Mouse (Mus musculus) MN1 (cell line): ENCODE measurements around the gene Traf5.
A peak's percentile ranks its signal among the peaks of the same experiment; 100 is the strongest.

Experiments used
- DNase-seq: peaks from one replicate; pipeline ENCODE4 v3.0.0-alpha.2; 2016; ENCODE audit warnings: low spot score

Traf5 gene

DNA sequence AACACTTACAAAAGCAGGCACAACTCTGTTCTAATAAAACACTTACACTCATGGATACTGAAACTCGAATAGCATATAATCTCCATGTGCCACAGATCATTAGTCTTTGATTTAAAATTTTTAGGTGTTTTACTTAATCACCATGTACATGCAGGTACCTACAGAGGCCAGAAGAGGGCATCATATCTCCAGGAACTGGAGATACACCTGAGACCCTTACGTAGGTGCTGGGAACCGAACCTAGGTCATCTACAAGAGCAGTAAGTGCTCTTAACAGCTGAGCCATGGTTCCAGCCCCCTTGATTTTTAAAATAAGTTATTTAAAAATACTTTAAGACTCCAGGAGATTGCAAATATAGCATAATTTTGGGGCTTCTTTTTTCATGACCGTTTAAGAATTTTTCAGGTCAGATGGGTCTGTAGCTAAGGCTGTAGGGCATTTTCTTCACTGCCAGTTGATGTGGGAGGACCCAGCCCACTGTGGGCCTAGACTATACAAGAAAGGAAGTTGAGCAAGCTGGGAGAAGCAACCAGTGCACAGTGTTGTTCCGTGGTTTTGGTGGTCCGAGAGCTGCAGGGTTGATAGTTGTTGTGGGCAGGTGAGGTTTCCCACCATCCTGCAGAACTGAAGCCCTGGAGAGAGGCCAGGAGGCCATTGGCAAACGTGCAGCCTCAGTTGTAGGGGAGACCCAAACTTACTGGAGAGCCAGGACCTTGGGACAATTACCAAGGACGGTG lies 29.0 kb downstream of the Traf5 start:
- no peak for DNase-seq

DNA sequence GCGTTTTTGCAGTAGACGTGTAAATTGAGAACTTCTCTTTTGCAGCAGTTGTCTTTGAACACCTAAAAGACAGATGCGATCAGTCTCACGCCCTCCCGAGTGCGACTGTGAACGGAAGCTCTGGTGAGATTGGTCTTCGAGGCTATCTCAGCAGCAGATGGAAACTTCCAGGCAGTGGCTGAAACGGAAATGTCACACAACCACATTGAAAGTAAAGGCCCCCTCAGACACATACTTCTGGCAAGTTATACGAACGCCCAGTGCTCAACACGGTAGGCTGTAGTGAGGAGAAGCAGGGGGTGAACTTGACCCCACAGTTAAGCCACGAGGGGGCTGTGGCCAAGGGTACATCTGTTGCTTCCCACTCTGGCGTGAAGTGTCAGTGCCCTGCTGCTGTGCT lies 29.7 kb downstream of the Traf5 start:
- DNase-seq, result no peak

DNA sequence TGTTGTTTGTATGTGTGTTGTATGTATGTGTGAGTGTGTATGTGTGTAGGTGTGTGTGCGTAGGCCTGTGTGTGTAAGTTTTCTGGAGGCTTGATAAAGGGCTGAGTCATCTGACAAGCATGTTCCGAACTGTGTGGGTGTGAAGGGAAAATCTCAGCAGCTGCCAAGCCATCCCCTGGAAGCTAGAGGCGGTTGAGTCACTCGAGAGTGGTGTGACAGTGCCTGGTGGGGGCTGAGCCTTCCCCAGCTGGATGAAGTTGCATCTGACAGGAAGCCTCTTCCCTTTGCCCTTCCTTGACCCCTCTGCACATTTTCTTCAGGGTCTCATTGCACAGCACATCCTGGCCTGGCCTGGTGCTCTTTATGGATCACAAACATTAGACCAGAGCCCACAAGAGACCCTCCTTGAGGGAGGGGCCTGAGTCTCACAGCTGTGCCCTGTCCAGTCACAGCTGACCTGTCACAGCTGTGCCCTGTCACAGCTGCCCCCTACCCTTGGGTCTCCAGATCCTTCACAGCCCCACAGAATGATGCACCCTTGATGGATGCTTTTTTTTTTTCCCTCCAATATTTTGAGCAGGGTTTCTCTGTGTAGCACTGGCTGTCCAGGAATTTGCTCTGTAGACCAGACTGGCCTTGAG lies 30.6 kb downstream of the Traf5 start:
- DNase-seq, result peak; percentile 71

DNA sequence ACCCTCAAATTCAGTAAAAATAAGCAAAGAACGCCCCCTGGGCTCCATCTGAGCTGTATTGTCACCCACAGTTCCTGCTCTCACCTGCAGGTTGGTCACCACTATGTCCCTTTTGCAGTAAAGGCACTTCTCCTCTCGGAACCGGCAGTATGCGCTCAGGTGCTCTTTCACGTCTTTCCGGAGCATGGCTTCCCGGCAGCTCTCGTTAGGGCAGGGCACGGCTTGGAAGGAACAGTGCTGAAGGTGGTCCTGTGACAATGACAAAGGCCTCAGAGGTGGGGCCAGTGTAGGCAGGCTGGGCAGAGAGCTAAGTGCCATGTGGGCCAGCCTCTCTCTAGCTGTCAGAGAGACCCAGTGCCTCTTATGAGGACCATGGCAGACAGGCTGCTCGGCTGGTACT lies 33.4 kb downstream of the Traf5 start:
- DNase-seq, result no peak

DNA sequence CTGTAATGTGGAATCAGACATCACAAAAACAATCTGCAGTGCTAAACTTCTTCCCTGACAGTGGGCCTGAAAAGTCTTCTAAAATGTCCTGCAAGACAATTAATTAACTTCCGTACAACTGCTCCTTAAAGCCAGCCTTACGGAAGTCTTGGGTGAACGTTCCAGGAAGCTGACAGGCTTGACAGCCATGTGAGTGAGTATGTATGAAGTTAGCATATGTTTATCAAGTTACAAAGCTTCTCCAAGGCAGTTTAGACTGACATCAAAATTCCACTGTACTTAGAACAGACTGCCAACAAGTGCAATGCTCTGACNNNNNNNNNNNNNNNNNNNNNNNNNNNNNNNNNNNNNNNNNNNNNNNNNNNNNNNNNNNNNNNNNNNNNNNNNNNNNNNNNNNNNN lies 38.6 kb downstream of the Traf5 start:
- no peak for DNase-seq

DNA sequence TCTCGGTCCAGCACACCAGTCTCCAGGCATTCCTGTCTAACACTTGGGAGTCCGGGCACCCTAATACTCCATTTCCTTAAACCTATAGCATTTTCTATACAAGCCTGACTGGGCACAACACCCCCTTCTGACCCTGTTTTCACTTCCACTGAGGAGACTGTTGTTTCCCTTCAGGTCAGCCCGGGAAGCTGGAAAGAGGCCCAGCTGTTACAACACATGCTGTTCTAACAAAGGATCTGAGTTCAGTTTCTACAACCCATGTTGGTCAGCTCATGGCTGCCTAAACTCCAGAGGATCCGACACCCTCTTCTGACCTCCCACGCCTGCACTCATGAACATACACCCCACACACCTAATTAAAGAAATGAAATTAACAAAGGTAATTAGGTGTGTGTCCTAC lies 39.4 kb downstream of the Traf5 start:
- no peak for DNase-seq

DNA sequence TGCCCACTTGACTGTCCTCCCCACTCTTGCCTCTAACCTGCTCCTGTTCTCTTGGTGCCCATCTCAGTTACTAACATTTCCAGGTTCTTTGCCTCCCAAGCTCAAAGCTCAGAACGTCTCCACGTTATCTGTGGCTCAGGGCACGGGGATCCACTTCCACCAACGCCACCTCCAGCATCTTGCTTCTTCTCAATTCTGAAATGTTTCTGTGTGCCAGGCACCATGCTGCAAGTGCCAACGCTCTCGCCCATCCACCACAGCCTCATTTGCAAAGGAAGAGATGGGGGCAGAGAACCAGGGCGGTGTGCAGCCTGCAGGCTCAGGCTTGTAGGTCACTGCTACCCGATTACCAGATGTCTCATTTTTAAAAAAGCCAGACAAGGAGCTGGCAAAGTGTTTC lies 39.9 kb downstream of the Traf5 start:
- no peak for DNase-seq

DNA sequence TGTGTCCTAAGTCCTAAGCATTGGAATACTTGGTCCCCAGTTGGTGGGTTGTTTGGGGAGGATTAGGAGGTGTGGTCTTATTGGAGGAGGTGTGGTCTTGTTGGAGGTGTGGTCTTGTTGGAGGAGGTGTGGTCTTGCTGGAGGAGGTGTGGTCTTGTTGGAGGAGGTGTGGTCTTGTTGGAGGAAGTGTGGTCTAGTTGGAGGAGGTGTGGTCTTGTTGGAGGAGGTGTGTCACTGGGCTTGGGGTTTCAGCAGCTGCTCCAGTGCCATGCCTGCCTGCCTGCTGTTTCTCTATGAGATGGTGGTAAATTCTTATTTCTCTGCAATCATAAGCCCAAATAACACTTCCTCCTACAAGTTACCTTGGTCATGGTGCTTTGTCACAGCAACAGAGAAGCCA lies 93.3 kb downstream of the Traf5 start:
- no peak for DNase-seq

DNA sequence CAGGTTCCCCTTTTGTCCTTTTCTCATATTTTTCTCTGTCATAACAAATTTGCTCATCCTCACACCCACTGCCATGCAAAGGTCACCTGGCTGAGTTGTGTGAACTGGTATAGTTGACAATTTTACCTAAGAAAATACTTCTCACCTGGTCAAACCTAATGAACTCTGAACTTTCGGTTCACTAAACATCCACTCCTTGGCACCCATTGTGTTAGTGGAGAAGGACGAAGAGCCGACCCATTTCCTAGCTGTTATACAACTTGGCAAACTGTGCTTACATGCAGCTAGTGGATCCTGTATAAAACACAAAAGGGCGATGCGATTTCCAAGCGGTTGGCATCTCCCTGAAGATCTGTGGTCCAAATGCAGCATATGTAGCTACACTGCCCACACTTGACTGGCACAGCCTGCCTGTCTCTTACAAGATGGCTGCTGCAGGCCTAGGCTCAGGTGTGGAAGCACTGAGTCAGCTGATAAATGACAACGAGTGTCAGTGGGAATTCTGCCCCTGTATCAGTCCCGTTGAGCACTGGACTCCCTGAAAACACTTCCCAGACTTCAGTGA lies 95.7 kb downstream of the Traf5 start:
- no peak for DNase-seq

DNA sequence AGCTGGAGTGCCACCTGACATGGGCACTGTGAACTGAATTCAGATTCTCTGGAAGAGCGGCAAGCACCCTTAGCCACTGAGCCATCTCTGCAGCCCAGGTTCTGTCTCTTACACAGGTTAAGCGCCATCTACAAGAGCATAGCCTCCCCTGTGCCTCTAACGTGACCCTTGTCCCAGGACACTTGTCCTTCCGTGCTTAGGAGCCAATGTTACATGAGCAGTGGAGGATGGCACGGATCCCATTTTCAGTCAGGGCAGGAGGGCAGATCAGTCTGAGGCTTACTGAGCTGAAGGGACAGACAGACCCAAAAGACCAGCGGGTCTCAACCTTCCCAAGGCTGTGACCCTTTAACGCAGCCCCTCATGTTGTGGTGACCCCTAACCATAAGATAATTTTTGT lies 96.4 kb downstream of the Traf5 start:
- DNase-seq, result no peak

DNA sequence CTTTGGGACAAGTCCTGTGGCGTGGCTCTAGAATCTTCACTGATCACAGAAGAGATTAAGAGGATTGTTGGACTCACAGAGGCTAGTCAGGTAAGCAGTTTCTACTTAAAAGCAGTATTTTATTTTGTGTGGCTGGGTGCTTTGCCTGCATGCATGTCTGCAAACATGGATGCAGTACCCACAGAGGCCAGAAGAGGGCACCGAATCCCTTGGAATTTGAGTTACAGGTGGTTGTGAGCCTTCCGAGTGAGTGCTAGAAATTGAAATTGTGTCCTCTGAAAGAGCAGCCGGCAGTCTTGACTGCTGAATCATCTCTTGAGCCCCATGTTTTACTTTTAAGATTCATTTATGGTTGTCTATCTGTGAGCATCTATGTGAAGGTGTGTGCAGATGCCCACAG lies 96.9 kb downstream of the Traf5 start:
- peak; percentile 53 for DNase-seq

DNA sequence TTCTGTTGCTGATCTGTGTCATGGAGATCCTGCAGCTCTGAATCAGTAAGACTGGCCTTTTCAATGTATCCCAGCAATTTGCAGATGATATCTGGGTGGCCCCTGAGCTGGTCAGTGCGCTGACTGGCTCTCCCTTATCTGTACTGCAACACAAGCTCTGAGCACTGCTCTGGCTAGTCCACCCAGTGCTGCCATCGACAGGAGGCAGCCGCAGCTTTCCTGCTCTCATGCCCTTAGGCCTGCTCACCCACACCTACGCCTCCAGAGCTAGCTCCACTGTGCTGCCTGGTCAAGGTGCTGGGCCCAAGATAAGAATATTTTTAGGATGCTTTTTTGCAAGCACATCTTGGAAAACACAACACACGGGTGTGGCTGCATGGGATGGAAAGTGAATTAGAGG lies 97.9 kb downstream of the Traf5 start:
- DNase-seq, result no peak

DNA sequence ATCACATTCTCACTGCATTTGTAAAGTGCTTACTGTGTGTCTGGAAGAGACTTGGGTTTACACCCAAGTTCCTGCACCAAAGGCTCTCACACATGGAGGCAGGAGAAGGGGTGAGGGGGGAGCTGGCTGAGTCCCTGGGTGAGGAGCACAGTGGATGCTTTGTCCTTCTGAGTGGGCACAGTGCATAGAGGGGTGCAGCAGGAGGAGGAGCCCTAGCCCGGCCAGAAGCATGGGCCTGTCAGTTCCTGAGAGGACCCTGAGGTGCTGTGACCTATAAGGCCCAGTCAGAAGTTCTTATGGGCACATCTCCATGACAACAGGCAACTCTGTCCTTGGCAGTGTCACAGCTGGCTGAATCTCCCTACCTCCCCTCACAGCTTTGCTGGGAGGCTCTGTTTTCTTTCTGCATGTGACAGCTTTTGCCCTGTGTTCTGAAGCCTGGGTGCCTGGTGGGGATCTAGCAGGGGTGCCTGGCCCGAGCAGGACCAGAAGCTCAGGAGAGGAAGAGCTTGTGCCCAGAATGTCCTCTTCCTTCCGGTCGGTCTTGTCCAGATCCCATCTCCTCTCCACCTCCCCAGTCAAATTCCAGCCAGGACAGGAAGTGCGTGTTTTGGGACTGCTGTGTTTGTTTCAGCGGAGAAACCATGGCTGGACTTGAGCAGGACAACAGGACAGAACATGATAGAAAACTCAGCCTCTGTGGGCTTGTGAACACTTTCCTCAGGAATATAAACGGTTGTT lies 100.1 kb downstream of the Traf5 start:
- peak; percentile 66 for DNase-seq

DNA sequence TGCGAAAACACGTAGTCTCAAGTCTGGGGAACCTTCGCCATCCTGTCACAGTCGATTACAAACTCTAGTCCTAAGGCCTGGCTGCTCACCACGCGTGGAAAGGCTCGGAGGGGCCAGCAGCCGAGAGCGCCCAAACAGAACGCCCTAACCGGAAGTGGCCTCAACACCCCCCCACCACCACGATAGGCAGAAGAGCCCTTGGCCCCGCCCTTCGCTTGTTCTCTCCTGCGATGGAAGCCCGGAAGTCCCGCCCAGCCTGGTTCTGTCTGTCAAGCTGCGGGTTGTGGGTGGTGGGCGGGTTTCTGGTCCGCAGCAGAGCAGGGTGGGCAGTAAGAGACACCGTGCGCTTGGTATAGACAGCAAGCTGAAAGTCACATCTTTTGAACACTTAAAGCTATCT lies 102.4 kb downstream of the Traf5 start:
- DNase-seq, result peak; percentile 95

DNA sequence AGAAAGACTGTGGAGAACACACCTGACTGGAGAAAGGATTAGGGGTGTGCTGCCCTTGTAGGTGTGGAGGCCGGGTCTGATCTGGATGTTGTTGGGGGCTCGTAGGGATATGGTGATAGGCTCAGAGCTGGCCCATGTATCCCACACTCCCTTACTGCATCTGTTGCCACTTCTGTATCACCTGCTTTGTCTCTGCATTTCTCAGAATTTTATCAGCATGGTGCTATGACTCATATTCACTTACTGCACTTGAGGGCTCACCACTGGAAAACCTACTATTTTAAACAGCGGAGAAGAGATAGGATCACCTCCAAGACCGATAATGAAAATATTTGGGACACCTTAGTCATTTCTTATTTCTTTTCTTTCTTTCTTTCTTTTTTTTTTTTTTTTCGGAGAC lies 103.3 kb downstream of the Traf5 start:
- DNase-seq, result no peak

DNA sequence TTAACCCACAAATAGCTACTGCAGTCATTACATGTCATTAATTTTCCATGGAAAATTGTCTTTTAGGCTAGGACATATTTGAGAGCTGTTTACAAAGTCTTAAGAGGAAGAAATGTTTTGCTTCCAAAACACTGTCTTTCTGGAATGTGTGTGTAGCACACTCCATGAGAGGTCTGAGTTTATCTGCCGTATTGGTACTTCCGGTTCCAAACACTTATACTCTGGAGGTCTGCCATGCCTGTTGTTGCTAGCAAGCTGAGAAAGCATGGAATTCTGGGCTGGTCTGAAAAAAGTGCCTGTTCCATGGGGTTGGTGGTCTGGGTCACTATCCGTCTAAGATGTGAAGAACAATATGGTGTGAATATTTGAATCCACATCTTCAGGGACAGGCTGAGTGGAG lies 103.7 kb downstream of the Traf5 start:
- no peak for DNase-seq

DNA sequence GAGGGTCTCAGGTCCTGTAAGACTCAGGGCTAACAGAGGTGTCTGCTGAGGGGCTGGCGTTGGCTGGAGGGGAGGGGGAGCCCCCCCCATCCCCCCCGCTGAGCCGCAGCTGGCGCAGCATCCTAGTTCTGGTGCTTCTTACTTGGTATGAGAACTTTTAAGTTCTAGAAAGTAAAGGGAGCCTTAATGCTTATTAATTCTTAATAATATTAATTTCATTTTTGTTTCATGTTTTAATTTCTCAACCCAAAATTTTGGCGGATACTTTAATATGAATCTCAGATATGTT lies 104.9 kb downstream of the Traf5 start:
- no peak for DNase-seq

DNA sequence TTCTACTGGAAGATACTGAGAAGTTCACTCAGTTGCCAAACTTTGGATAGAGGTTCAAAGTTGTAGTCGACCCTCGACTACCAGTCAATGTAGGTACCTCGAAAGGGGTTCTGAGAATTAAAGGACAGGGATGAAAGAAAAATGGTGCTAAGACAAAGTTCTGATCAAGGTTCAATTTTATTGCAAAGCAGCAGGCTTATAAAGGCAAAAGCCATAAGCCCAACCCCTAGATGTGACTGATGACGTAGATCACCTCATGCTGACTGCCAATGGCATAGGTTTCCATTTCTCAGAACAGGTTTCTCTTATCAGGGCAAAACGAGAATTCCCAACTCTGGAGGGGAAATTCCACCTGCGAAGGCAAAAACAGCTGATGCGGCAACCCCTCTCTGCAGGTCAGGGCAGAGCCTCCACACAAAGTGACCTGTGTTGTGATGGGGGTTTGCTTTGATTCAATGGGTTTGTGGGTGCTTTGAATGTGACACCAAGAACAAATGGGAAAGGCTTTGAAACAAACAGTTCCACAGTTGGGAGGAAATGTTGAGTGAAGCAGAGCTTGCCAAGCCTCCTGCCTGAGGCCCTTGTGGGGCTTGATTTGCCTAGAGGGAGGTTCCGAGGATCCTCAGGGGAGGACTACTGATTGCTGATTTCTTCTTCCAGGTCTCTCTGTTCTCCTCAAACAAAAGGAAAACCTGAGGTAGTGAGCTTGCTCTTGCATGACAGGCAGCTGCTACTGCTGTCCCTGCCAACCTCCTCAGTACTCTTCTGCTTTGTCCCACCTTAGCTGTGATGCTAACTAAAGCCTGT lies 105.5 kb downstream of the Traf5 start:
- no peak for DNase-seq

DNA sequence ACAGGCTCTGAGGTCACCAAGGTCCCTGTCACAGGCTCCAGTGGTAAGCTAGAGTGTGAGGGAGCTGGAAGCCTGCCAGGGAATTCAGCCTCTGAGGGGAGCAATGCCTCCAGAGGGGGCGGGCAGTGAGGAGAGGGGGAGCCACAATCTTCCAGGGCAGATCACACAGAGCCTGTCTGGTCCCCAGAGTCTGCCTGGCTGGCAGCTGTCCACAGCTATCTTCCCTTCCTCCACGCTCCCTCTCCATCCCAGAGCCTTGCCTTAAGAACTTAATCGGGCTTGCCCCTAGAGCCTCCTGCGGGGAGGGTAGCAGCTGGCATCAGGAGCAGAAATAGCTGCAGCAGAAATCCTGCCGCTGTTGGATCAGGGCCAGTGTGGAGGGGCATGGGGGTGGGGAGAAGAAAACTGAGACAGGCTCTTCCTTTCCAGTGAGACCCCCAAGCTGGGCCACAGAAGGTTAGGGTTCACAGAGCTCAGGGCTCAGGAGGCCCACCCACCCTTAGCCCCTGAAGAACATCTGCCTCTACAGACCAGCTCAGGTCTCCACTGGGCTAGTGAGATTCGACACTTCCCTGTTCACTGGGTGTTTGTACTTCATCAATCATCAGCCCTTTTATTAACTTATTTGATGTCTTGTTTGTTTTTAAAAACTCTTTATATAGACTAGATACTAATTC lies 110.8 kb downstream of the Traf5 start:
- DNase-seq, result peak; percentile 87

DNA sequence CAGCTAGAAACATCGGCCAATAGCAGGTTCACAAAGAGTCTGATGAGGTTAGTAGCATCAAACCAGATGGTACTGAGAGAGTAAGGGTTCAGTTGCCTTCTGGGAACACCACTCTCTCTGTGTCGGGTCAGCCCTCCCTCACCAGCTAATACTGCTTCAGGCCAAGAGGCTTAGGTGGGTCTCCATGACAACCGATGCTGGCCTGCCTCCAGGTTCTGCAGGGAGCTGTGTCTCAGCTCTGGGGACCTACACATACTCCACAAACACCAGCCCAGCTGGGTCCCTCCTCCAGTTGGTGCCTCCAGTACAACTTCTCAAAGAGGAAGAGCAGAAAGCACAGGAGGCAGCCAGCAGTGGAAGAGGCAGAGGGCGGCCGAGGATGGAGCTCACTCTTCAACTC lies 115.2 kb downstream of the Traf5 start, which contains the start of gene Rd3:
Gene Rd3 (plus strand): TSS at position 184 of the 400 bp plus-strand sequence.
- DNase-seq, result peak; percentile 79

DNA sequence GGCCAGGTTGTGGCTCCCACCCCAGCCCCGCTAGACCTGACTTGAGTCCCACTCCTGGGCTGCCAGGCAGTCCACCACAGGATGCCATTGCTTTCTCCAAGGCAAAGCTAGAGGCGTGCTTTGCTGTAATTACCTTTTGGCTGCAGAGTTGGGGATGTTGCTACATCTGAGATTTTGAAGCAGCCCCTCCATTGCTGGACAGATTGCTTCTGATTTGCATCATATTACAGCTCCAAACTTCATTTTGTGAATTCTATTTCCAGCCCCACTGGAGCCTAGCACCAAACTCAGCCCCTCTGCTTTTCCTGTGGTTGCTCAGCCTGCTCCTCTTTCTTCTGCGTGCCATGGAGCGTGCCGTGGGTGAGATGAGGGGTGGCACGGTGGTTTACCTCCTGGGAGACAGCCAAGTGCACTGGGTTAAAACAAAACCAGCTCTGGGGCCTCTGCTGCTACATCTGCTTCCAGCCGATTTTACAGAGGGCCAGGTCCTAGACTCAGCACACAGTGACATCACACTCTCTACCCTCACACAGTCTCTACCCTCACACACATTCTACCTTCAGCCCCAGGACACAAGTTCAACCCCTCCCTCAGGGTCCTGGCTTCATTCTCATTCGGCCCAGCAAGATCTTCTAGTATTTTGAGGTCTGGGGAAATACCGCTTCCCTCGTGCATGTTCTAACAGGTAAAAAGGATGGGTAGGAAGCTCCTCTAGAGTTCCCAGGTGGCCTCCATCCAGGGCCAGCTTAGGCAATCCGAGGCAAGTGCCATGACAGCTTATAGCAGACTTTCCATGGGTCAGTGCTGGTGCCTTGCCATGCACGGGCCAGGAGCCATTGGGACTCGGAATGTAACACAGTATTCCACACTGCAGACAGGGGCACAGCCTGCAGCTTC lies 117.6 kb downstream of the Traf5 start:
- no peak for DNase-seq
